Mouse (Mus musculus) intestine, embryonic 14.5 days (tissue): Measurements from ENCODE around the gene Nr2e3. TPM values are rescaled to one million over a fixed set of nuclear protein-coding genes. Genes with fewer than 3 reads are reported as not detected.

ENCODE experiments used
- ATAC-seq: fragments of 200-750 bp; cut with Nextera tagmentation; replicated peaks from 2 replicates; pipeline ENCODE4 v1.8.0; 2017; ENCODE audit warnings: low read depth, moderate number of reproducible peaks, moderate TSS enrichment, moderate library complexity; ENCODE audit not compliant: low FRiP score, low TSS enrichment
- DNase-seq: peaks from one replicate; pipeline ENCODE4 v3.0.0-alpha.2; 2018; ENCODE audit warnings: low spot score
- H3K27ac ChIP-seq: fragments of 300-500 bp; sonication (generic); 2 replicates; pipeline ENCODE4 v1.5.1; 2014; ENCODE audit warnings: low read depth, mild to moderate bottlenecking, control low read depth
- H3K27me3 ChIP-seq: fragments of 300-500 bp; sonication (generic); replicated peaks from 2 replicates; pipeline ENCODE4 v1.6.1; 2014; ENCODE audit warnings: low read length, control low read depth; ENCODE audit not compliant: control insufficient read depth, insufficient read depth
- H3K36me3 ChIP-seq: fragments of 300-500 bp; sonication (generic); 2 replicates; pipeline ENCODE4 v1.6.1; 2014; ENCODE audit warnings: low read length, control low read depth; ENCODE audit not compliant: control insufficient read depth, insufficient read depth
- H3K4me1 ChIP-seq: fragments of 300-500 bp; sonication (generic); replicated peaks from 2 replicates; pipeline ENCODE4 v1.6.1; 2014; ENCODE audit warnings: low read length, control low read depth, mixed read lengths; ENCODE audit not compliant: control insufficient read depth, insufficient read depth
- H3K4me2 ChIP-seq: fragments of 300-500 bp; sonication (generic); 2 replicates; pipeline ENCODE4 v1.6.1; 2014; ENCODE audit warnings: low read length
- H3K4me3 ChIP-seq: fragments of 300-500 bp; sonication (generic); 2 replicates; pipeline ENCODE4 v1.5.1; 2014; ENCODE audit warnings: low read depth, low read length, control low read depth, mixed read lengths
- H3K9ac ChIP-seq: fragments of 300-500 bp; sonication (generic); 2 replicates; pipeline ENCODE4 v1.6.1; 2014; ENCODE audit warnings: mild to moderate bottlenecking, low read length
- H3K9me3 ChIP-seq: fragments of 300-500 bp; sonication (generic); 2 replicates; pipeline ENCODE4 v1.6.1; 2016; ENCODE audit warnings: low read length, control low read depth; ENCODE audit not compliant: control insufficient read depth
- WGBS: fragments of 180-500 bp; shearing (Covaris S2); extraction: QIAGEN DNeasy Blood & Tissue Kit; methylation state at CpG from one replicate; pipeline ENCODE4 v1.1.7; 2014; 5-methylcytosine and 5-hydroxymethylcytosine counted together
- polyA plus RNA-seq: library from polyadenylated mRNA; unstranded; fragments of >200 nt; fragmentation: Nextera tagmentation; extraction: Ambion mirVana; gene quantifications from 2 replicates; pipeline ENCODE4 v1.2.1, GENCODE M21; 2014

The Nr2e3 gene
- polyA plus RNA-seq, result 0.54 and 0.56 TPM in 2 replicates

DNA sequence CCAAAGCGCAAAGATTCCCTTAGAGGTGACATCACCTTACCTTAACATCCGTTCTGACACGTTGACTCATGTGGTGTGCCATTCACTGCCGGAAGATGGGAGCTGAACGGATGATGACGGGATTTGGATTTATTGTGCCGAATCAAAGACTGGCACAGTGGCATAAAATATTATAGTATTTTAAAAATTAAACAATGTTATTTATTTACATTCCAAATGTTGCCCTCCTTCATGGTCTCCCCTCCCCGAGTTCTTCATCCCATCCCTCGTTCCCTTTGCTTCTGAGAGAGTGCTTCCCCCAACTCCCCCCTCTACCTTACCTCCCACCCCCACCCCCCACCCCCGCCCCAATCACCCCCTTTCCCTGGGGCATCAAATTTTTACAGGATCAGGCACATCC, at the start of gene Nr2e3:
Nr2e3 (minus strand) TSS at position 101 of the 400 bp plus-strand sequence.
- H3K36me3 ChIP-seq, result no peaks in the 10 kb centered on the region
- no peaks in the 10 kb centered on the region for H3K9me3 ChIP-seq
- H3K27me3 ChIP-seq, result no peaks in the 10 kb centered on the region
- no peak for ATAC-seq
- WGBS, result 82% methylated on average over 10 of the region's 10 CpGs
- no peak within 1 kb of the TSS for H3K27ac ChIP-seq
- no peak for DNase-seq
- H3K4me1 ChIP-seq, result 0 out of 2 replicates have a peak, but pooled peaks cover 4% of the 10 kb centered on the region
- no peak within 1 kb of the TSS for H3K9ac ChIP-seq
- H3K4me2 ChIP-seq, result no peak within 1 kb of the TSS
- H3K4me3 ChIP-seq, result no peak within 1 kb of the TSS

DNA sequence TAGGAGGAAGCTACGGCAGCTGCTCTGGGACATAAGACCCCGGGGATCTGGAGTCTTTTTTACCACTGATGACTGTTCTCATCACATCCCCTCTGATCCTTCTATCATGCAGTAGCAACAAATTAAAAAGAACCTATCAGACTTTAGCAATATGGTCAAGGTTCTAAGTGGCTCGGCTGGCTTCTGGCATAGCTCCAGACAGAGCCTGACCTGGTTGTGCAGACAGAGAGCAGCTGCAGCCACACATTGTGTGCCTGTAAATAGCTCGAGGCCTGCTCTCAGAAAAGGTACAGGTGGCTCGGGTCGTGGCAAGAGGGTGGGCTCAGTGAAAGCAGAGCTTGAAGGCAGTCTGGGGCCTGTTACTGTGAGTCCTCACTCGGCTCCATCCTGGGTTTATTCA, 48.5 kb upstream of the Nr2e3 start:
- DNase-seq (no peak), ATAC-seq (no peak)
- Histone ChIP-seq H3K36me3 (no peaks in the 10 kb centered on the region), H3K9ac (no peak overlapping the region), H3K27me3 (no peaks in the 10 kb centered on the region), H3K4me1 (no peaks in the 10 kb centered on the region), H3K27ac (no peak overlapping the region), H3K4me2 (no peak overlapping the region), H3K4me3 (no peak overlapping the region), H3K9me3 (no peaks in the 10 kb centered on the region)
- 47% methylated on average over 7 of the region's 7 CpGs for WGBS

DNA sequence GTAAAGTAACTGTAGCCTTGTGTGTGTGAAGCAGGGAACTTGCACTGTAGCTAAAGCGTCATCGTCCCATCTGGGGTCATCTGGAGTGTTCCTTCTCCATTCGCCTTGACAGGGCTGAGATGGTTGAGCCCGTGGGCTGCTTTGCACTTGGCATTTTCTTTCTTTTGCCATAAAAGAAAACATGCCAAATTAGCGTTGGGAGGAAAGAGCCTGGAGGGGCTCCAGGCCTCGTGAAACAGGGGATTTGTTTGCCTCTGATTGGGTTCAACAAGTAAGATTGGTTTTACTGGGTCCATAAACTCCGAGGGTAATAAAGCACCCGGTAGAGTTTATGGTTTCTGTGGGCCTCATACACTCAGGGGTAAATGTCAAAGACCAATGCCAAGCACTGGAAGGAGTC, 41.9 kb upstream of the Nr2e3 start:
- Histone ChIP-seq H3K27ac (no peak overlapping the region), H3K27me3 (no peaks in the 10 kb centered on the region), H3K4me2 (no peak overlapping the region), H3K9ac (no peak overlapping the region), H3K9me3 (no peaks in the 10 kb centered on the region), H3K4me3 (no peak overlapping the region), H3K4me1 (no peaks in the 10 kb centered on the region), H3K36me3 (no peaks in the 10 kb centered on the region)
- DNase-seq, result no peak
- ATAC-seq, result no peak
- 60% methylated on average over 8 of the region's 8 CpGs for WGBS

DNA sequence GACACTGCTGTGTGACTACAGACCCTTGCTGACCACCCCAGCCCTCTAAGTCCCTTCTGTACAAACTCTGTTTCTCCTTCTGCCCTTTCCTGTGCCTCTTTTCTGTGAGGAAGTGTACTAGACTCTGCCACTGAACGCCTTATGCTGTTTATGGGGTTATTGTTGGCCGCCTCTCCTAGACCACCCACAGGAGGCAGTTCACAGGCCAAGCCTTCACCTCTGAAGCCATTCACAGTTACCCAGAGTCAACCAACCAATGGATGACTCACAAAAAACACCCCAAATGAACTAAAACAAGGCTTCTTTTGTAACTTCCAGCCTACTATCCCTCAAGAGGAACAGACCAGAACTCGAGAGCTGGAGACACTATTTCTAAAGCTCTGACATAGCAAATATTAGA, 41.0 kb upstream of the Nr2e3 start:
- H3K9ac ChIP-seq, result no peak overlapping the region
- no peak overlapping the region for H3K4me2 ChIP-seq
- H3K36me3 ChIP-seq, result 0 out of 2 replicates have a peak, but pooled peaks cover 3% of the 10 kb centered on the region
- no peak overlapping the region for H3K27ac ChIP-seq
- no peak overlapping the region for H3K4me3 ChIP-seq
- 77% methylated on average over 3 of the region's 3 CpGs for WGBS
- no peak for ATAC-seq
- no peaks in the 10 kb centered on the region for H3K27me3 ChIP-seq
- no peak for DNase-seq
- no peaks in the 10 kb centered on the region for H3K9me3 ChIP-seq
- H3K4me1 ChIP-seq, result no peaks in the 10 kb centered on the region

DNA sequence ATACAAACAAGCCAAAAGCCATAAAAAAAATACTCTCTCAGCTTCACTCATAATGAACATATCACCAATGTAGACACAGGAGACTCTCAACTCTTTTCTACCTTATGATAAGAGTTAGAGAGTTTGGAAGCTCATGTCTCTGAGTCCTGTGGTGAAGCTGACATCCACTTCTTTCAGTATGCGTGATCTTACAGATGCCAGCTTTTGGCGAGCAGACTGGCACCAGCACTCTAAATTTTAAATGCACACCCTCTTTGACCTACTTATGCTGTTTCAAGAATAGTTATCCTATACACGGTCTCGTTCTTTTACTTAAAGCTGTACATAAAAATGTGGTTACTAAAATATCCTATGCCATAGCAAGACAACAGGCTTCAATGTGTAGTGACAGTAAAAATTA, 37.3 kb upstream of the Nr2e3 start:
- H3K27me3 ChIP-seq, result no peaks in the 10 kb centered on the region
- no peak for DNase-seq
- ATAC-seq, result no peak

DNA sequence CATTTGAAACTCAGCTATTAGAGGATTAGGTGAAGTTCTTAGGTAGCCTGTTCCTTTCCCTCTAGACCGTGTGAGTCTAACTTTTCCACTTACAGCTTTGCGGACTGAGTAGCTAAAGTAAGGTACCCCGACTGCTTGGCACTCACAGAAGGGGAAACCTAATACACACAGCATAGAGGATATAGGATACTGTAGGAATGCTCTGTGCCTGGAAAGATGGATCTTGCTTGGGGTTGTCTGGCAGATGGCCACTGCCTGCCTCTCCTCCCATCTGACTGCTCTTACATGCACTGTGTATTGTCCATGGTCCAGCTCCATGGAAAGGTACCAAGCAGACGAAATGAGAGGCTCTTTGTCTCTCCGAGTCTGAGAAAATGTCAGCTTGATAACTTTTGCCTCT, 30.9 kb upstream of the Nr2e3 start:
- Histone ChIP-seq H3K4me1 (no peaks in the 10 kb centered on the region), H3K9ac (no peak overlapping the region), H3K4me2 (no peak overlapping the region), H3K36me3 (peaks cover 12% of the 10 kb centered on the region; the same call in 1 of the 2 replicates), H3K4me3 (no peak overlapping the region), H3K9me3 (no peaks in the 10 kb centered on the region), H3K27me3 (no peaks in the 10 kb centered on the region), H3K27ac (no peak overlapping the region)
- no peak for ATAC-seq
- DNase-seq, result no peak
- WGBS, result 84% methylated on average over 5 of the region's 5 CpGs

More for the DNA sequence above, 37.3 kb upstream of the Nr2e3 start:
- WGBS, result 91% methylated on average over 4 of the region's 4 CpGs
- Histone ChIP-seq H3K36me3 (0 out of 2 replicates have a peak, but pooled peaks cover 6% of the 10 kb centered on the region), H3K4me3 (no peak overlapping the region), H3K27ac (no peak overlapping the region), H3K4me2 (no peak overlapping the region), H3K9me3 (no peaks in the 10 kb centered on the region), H3K9ac (no peak overlapping the region), H3K4me1 (no peaks in the 10 kb centered on the region)

DNA sequence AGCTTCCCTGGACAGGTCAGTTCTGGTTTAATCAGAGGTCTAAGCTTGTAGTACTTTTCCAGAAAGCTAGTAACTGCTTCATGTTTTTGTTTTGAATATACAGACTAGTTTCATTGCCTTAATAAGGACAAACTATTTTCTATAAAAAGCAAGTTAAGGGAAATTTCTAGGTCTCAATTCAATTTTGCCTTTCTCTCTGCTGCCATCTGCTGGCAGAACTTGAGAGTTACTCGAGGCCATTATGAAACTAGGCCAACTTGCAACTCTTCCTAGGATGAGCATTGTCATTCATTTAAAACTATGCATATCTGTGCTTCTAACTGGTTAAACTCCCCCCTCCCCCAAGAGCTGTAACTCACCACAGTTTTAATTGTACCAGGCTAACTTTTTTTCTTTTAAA, 29.4 kb upstream of the Nr2e3 start:
- H3K9me3 ChIP-seq, result no peaks in the 10 kb centered on the region
- no peak overlapping the region for H3K4me3 ChIP-seq
- no peaks in the 10 kb centered on the region for H3K4me1 ChIP-seq
- no peak for ATAC-seq
- no peaks in the 10 kb centered on the region for H3K27me3 ChIP-seq
- H3K9ac ChIP-seq, result no peak overlapping the region
- no peak overlapping the region for H3K27ac ChIP-seq
- peak; percentile 78 for DNase-seq
- H3K36me3 ChIP-seq, result peaks cover 15% of the 10 kb centered on the region; the same call in 1 of the 2 replicates
- H3K4me2 ChIP-seq, result no peak overlapping the region
- 0% methylated on average over 1 of the region's 1 CpGs for WGBS

DNA sequence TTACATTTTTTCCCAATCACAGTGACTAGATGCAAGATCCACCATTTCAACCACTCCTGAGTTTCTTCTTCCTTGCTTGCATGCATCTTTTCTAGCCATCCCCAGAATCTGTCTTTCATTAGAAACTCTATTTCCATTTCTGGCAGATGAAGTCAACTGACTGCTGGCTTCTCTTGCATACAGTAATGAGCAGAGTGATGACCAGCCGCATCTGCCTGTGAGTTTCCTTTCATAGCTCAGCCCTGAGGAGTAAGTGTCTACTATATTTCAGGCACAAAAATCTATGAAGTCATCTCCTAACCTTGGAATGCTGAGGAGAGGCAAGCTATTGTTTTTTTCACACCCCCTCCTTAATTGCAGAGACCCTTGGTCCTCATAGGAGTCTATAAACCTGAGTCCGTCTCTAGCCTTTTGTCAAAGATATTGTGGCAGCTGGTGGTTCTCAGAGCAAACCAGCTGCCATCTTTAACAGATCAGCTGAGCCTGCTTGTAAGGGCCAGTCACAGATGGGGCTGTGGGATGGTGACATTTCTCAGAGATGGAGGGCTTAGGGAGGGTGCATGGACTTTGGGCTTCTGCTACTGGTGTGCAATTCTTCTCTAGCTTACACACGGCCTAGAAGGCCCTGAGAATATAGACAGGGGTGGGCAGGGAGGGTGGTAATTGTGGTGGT, 25.6 kb upstream of the Nr2e3 start:
- peaks cover 15% of the 10 kb centered on the region; the same call in 1 of the 2 replicates for H3K36me3 ChIP-seq
- 76% methylated on average over 3 of the region's 3 CpGs for WGBS
- DNase-seq (no peak), ATAC-seq (no peak)
- H3K9ac ChIP-seq, result no peak overlapping the region
- no peaks in the 10 kb centered on the region for H3K4me1 ChIP-seq
- no peaks in the 10 kb centered on the region for H3K9me3 ChIP-seq
- no peak overlapping the region for H3K4me3 ChIP-seq
- H3K4me2 ChIP-seq, result no peak overlapping the region
- H3K27ac ChIP-seq, result no peak overlapping the region
- H3K27me3 ChIP-seq, result no peaks in the 10 kb centered on the region

DNA sequence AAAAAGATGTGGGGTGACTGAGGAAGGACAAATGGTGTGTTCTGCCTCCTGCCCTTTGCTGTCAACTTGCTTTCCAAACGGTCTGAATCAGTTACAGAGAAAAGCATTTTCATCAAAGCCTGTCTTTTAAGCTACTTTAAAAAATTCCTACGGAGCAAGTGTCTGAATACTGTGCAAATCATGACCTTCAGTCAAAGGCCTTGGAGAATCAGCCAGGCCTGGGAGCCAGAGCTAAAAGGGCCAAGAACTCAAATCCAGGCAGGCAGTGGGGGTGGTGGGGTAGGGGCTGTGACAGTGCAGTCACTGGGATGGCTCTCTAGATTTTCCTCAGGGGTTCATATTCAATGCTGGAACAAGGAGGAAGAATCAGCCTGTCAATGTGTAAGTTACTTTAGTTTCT, 20.7 kb upstream of the Nr2e3 start:
- Histone ChIP-seq H3K4me3 (no peak overlapping the region), H3K9ac (no peak overlapping the region), H3K4me2 (no peak overlapping the region), H3K27me3 (no peaks in the 10 kb centered on the region), H3K36me3 (peaks cover 12% of the 10 kb centered on the region; the same call in 1 of the 2 replicates), H3K27ac (no peak overlapping the region), H3K4me1 (no peaks in the 10 kb centered on the region), H3K9me3 (no peaks in the 10 kb centered on the region)
- 72% methylated on average over 2 of the region's 2 CpGs for WGBS
- ATAC-seq (no peak), DNase-seq (no peak)
